Mouse (Mus musculus) layer of hippocampus, adult 2 months (tissue): Measurements from ENCODE around the gene Gm3298. TPM values are rescaled to one million over a fixed set of nuclear protein-coding genes. Genes with fewer than 3 reads are reported as not detected.
"Not testable (repeated sequence)": the region's sequence is repeated elsewhere in the genome, so short reads cannot be mapped to it uniquely, and the experiment has no call there.

Experiments used
- DNase-seq, 2 experiments: peaks; one replicate each; pipeline ENCODE4 v3.0.0; 2022; ENCODE audit warnings: low spot score in 2 of 2
- H3K27ac ChIP-seq: fragments of 200-600 bp; 2 replicates; pipeline ENCODE4 v1.8.1; 2022
- H3K4me3 ChIP-seq: fragments of 200-600 bp; 2 replicates; pipeline ENCODE4 v1.8.1; 2022; ENCODE audit warnings: mild to moderate bottlenecking
- long read RNA-seq, 2 experiments: library from polyadenylated mRNA; stranded (forward); transcript quantifications; one replicate each; pipeline ENCODE4 v2.0.0; 2021; ENCODE audit warnings: borderline mapping rate in 2 of 2
- total RNA-seq, 2 experiments: library from RNA; stranded (reverse); gene quantifications; 2 replicates each; pipeline ENCODE4 v1.2.3; 2021

Gene Gm3298
- not detected for total RNA-seq
- long read RNA-seq, experiment 1, partial matches to known transcripts: 0 of 1 reads
- long read RNA-seq, experiment 1, other reads (novel, unspliced or antisense): 1 of 1 reads
- long read RNA-seq, experiment 2: 0 reads

DNA sequence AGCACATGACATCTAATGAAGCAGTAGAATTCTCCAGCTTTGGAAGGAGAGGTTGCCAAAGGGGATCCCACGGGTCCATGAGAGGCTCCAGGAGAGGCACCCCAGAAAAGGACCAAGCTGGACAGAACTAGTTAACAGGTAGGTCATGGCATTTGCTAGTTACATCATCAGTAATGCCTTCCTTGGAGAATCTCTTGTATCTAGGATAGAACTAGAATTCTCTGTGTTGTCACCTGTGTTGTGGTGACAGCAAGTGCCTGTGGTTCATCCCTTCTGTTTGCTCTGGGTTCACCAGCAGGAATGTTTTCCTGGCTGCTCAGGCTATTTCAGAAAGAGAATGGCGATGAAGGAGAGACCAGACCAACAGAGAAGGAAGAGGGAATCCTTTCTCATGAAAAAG is at the start of gene Gm3298:
Gm3298 (plus strand) TSS at position 301 of the 400 bp plus-strand sequence.
- not testable (repeated sequence) for H3K27ac ChIP-seq, DNase-seq, H3K4me3 ChIP-seq

DNA sequence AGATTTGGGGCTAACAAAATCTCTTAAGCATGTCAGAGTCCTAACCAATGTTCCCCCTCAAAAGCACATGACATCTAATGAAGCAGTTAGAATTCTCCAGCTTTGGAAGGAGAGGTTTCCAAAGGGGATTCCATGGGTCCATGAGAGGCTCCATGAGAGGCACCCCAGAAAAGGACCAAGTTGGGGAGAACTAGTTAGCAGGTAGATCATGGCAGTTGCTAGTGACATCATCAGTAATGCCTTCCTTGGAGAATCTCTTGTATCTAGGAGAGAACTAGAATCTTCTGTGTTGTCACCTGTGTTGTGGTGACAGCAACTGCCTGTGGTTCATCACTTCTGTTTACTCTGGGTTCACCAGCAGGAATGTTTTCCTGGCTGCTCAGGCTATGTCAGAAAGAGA is 32.1 kb upstream of the Gm3298 start, which contains the start of gene Gm8297:
Gm8297 (plus strand) TSS at position 301 of the 400 bp plus-strand sequence.
- not testable (repeated sequence) for DNase-seq, H3K4me3 ChIP-seq

GRCm38 (mm10) chr14:5050329-5050728 is 34.6 kb downstream of the Gm3298 start, which contains the start of gene 4930555G01Rik:
Gene 4930555G01Rik, plus strand, starts transcription at chr14:5050629.
- not testable (repeated sequence) for H3K27ac ChIP-seq, H3K4me3 ChIP-seq

More for the DNA sequence above, 32.1 kb upstream of the Gm3298 start, which contains the start of gene Gm8297:
- H3K27ac ChIP-seq: not testable (repeated sequence)

More at GRCm38 (mm10) chr14:5050329-5050728, 34.6 kb downstream of the Gm3298 start, which contains the start of gene 4930555G01Rik:
- not testable (repeated sequence) for DNase-seq

Other genes with a start within 250 kb of the Gm3298 start
- not detected for gene Gm9602, start 239.6 kb upstream of the Gm3298 start, total RNA-seq
- not detected for gene Gm3269, start 177.8 kb upstream of the Gm3298 start, total RNA-seq
- gene Gm3264, start 160.3 kb upstream of the Gm3298 start, total RNA-seq: 10 to 100 TPM in 1 of 2 experiments, 1 to 10 TPM in 1; 8.4 to 13.3 TPM
- not detected for gene Gm3278, start 123.5 kb upstream of the Gm3298 start, total RNA-seq
- gene Gm8297, start 32.0 kb upstream of the Gm3298 start, total RNA-seq: not detected
- not detected for gene 4930555G01Rik, start 34.7 kb downstream of the Gm3298 start, total RNA-seq
- gene Gm8281, start 55.1 kb downstream of the Gm3298 start, total RNA-seq: 1 to 10 TPM; 1.2 to 1.9 TPM
- gene Gm8279, start 115.6 kb downstream of the Gm3298 start, total RNA-seq: not detected
- not detected for gene Gm3317, start 148.6 kb downstream of the Gm3298 start, total RNA-seq
- not detected for gene Gm8271, start 169.9 kb downstream of the Gm3298 start, total RNA-seq
- gene Gm3526, start 244.7 kb downstream of the Gm3298 start, total RNA-seq: not detected